Mouse (Mus musculus) midbrain, postnatal 0 days (tissue): ENCODE results near the gene Homer2. TPM values are rescaled to one million over a fixed set of nuclear protein-coding genes. Genes with fewer than 3 reads are reported as not detected.

Source experiments
- ATAC-seq: fragments of 200-750 bp; cut with Nextera tagmentation; 2 replicates; pipeline ENCODE4 v1.8.0; 2017; ENCODE audit warnings: moderate number of reproducible peaks, mild to moderate bottlenecking, moderate TSS enrichment, moderate library complexity; ENCODE audit not compliant: low FRiP score
- DNase-seq: peaks from one replicate; pipeline ENCODE4 v3.0.0-alpha.2; 2015; ENCODE audit warnings: low spot score
- H3K27ac ChIP-seq: fragments of 300-500 bp; sonication (generic); 2 replicates; pipeline ENCODE4 v1.5.1; 2014; ENCODE audit warnings: low read depth, mild to moderate bottlenecking, low read length, mixed read lengths
- H3K27me3 ChIP-seq: fragments of 300-500 bp; sonication (generic); 2 replicates; pipeline ENCODE4 v1.6.1; 2014; ENCODE audit warnings: low read length, control low read depth, mixed read lengths; ENCODE audit not compliant: insufficient read depth
- H3K36me3 ChIP-seq: fragments of 300-500 bp; sonication (generic); 2 replicates; pipeline ENCODE4 v1.6.1; 2014; ENCODE audit warnings: low read length, control low read depth, mixed read lengths; ENCODE audit not compliant: insufficient read depth
- H3K4me1 ChIP-seq: fragments of 300-500 bp; sonication (generic); 2 replicates; pipeline ENCODE4 v1.6.1; 2014; ENCODE audit warnings: mild to moderate bottlenecking, control low read depth, antibody characterized with exemption, low read length, mixed read lengths; ENCODE audit not compliant: insufficient read depth
- H3K4me2 ChIP-seq: fragments of 300-500 bp; sonication (generic); 2 replicates; pipeline ENCODE4 v1.6.1; 2014; ENCODE audit warnings: low read depth, mild to moderate bottlenecking, low read length, mixed read lengths; ENCODE audit not compliant: poor library complexity, severe bottlenecking
- H3K4me3 ChIP-seq: fragments of 300-500 bp; sonication (generic); 2 replicates; pipeline ENCODE4 v1.5.1; 2014; ENCODE audit warnings: low read depth, mild to moderate bottlenecking, low read length, moderate library complexity
- H3K9ac ChIP-seq: fragments of 300-500 bp; sonication (generic); replicated peaks from 2 replicates; pipeline ENCODE4 v1.6.1; 2014; ENCODE audit warnings: mild to moderate bottlenecking, low read length, moderate library complexity, mixed read lengths; ENCODE audit not compliant: poor library complexity, severe bottlenecking
- H3K9me3 ChIP-seq: fragments of 300-500 bp; sonication (generic); 2 replicates; pipeline ENCODE4 v1.6.1; 2016; ENCODE audit warnings: low read length, control low read depth
- CTCF ChIP-seq: IDR thresholded peaks from 2 replicates; pipeline ENCODE4 v1.5.1; 2016; ENCODE audit warnings: antibody characterized with exemption, mild to moderate bottlenecking
- WGBS: fragments of 180-500 bp; shearing (Covaris S2); extraction: QIAGEN DNeasy Blood & Tissue Kit; methylation state at CpG from one replicate; pipeline ENCODE4 v1.1.7; 2014; 5-methylcytosine and 5-hydroxymethylcytosine counted together
- polyA plus RNA-seq: library from polyadenylated mRNA; unstranded; fragments of >200 nt; fragmentation: Nextera tagmentation; extraction: Ambion mirVana; gene quantifications from 2 replicates; pipeline ENCODE4 v1.2.1, GENCODE M21; 2015
- total RNA-seq: library from RNA; depleted of rRNA; stranded (reverse); fragments of >200 nt; gene quantifications from 2 replicates; pipeline ENCODE4 v1.2.3, GENCODE M21; 2014

Gene Homer2
- total and polyA plus RNA-seq, 2 experiments from 2014 or later, result 25.6 to 29.5 TPM

DNA sequence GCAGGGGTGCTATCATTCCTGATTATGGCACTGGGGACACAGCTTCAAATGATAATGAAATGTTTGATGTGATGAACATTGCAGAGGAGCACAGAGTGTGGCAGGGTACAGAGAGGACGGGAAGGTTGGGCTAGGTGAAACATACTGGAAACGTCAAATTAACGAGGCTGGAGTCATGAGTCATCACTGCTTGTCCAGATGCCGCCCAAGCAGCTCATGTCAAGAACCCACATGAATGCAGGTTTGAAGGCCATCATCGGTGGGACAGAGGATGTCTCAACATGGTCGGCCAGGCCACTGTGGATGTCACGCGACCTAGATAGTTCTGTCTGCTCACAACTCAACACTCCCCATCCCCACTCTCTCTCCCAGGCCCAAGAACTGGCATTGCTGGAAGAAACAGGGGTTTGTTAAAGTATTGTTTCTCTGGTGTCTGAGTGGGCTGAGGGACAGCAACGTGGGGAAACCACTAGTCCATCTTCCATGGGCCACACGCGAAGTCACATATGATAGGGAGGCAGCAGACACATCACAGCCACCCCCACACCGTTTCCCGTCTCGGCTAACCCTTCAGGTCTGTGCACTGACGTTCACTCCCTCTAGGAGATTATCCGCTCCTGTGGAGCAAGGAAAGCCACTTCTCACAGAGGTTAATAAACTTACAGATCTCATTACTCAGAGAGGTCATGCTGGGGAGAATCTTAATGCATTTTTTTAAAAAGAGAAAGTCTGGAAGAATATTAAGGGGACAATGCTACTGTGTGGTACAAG lies 11.4 kb downstream of the Homer2 start:
- no peak overlapping the region for H3K9ac ChIP-seq
- H3K9me3 ChIP-seq, result no peaks in the 10 kb centered on the region
- no peaks in the 10 kb centered on the region for H3K27me3 ChIP-seq
- DNase-seq, result no peak
- H3K4me2 ChIP-seq, result no peak overlapping the region
- no peak overlapping the region for H3K27ac ChIP-seq
- no peak overlapping the region for H3K4me3 ChIP-seq
- TF ChIP-seq CTCF, result no peak
- H3K36me3 ChIP-seq, result no peaks in the 10 kb centered on the region
- no peak for ATAC-seq
- 73% methylated on average over 16 of the region's 16 CpGs for WGBS
- H3K4me1 ChIP-seq, result no peaks in the 10 kb centered on the region

DNA sequence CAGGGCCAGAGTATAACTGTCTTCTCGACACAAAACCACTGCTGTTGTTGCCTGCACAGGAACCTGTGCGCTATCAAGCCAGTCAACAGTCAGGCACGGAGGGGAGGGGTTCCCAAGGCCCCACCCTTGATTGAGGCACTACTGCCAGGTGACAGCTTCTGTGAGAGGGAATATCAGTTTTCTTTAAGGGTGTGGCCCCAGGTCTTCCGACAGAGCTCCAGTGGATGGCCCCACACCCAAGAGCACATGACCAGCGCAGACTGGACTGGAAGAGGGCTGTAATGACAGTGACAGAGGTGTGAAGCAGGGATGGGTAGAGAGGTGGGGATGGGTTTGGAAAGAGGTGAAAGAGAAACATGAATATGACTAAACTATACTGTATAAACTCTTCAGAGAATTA lies 16.3 kb downstream of the Homer2 start:
- Histone ChIP-seq H3K27me3 (no peaks in the 10 kb centered on the region), H3K4me2 (no peak overlapping the region), H3K4me3 (no peak overlapping the region), H3K4me1 (0 out of 2 replicates have a peak, but pooled peaks cover 3% of the 10 kb centered on the region), H3K27ac (no peak overlapping the region), H3K36me3 (no peaks in the 10 kb centered on the region), H3K9ac (no peak overlapping the region), H3K9me3 (no peaks in the 10 kb centered on the region)
- DNase-seq (no peak), ATAC-seq (no peak)
- 92% methylated on average over 5 of the region's 5 CpGs for WGBS
- TF ChIP-seq CTCF, result no peak

DNA sequence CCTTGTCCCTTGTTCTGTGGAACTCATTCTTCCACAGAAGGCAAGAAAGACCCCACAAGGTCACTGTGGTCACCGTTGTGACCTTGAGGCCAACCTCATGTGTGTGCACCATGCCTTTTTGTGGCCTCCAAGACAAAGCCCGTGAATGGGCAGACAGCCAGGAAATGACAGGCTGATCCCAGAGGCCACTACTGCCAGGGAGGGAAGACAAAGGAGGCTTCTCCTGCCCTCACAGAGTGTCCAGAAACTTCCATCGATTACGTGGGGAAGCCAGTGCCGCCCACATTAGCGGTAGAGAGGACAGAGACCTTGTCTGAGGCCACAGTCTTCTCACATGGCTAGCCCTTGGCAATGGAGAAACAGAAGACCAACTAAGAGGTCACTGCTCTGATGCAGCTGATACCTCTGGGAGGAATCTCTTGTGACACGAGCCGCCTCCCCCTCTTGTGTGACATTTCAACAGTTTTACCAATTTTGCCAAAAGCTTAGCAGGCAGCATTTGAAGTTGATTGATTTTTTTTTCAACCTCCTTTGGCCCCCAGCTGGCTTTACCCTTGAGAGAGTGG lies 18.1 kb downstream of the Homer2 start:
- WGBS, result 54% methylated on average over 8 of the region's 8 CpGs
- Histone ChIP-seq H3K9ac (no peak overlapping the region), H3K4me2 (no peak overlapping the region), H3K9me3 (no peaks in the 10 kb centered on the region), H3K27me3 (no peaks in the 10 kb centered on the region), H3K27ac (no peak overlapping the region), H3K4me3 (no peak overlapping the region), H3K36me3 (no peaks in the 10 kb centered on the region), H3K4me1 (0 out of 2 replicates have a peak, but pooled peaks cover 3% of the 10 kb centered on the region)
- ATAC-seq (no peak), DNase-seq (peak; percentile 53)
- TF ChIP-seq CTCF, result no peak

DNA sequence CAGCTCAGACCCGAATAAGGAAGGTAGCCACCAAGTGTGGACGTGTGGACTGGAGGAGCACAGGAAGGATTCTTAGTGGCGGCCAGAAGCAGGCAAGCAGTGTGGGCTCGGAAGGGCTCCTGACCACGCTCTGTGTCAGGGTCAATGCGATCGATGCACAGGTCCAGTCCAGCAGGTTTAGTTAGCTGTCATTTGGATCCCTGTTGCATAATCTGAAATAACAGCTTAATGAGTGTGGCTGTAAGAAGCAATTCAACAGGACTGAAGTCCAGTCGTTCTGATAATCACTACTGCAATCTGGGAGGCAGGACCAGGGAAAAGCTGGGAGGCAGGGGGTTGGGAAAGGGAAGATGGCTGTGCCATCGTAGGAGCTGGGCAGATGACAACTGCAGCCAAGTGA lies 18.9 kb downstream of the Homer2 start:
- Histone ChIP-seq H3K4me1 (0 out of 2 replicates have a peak, but pooled peaks cover 3% of the 10 kb centered on the region), H3K9ac (no peak overlapping the region), H3K27me3 (no peaks in the 10 kb centered on the region), H3K27ac (no peak overlapping the region), H3K9me3 (no peaks in the 10 kb centered on the region), H3K4me2 (no peak overlapping the region), H3K4me3 (no peak overlapping the region), H3K36me3 (no peaks in the 10 kb centered on the region)
- DNase-seq, result no peak
- no peak for ATAC-seq
- TF ChIP-seq CTCF, result no peak
- WGBS, result 91% methylated on average over 9 of the region's 9 CpGs

DNA sequence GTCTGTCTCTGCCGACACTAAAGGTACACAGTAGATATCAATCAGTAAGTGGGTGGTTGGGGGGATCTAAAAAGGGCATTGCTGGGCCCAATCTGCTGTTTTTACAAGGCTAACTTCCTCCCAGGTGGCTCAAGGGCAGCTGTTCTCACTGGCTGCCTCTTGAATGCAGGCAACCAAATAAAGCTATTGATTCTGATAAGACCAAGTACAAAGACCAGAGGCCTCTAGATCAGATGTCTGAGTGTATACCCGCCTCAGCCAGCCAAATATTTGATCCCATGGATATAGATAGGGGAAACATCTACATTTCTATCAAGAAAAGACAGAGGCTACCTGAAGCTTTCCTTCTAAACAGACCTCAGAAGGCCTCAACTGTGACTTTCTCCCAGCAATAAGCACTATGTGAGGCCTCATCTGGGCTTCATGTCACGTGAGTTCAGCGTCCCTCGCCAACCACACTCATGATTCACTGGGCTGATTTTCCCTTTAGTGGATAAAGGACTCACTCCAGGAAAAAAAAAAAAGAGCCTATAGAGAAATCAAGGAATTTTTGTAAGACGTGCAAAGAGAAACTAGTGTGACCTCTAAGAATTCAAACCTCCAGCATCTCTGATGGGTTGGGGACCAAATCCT lies 19.5 kb downstream of the Homer2 start:
- H3K27ac ChIP-seq, result no peak overlapping the region
- 89% methylated on average over 6 of the region's 6 CpGs for WGBS
- H3K27me3 ChIP-seq, result no peaks in the 10 kb centered on the region
- no peak for TF ChIP-seq CTCF
- no peaks in the 10 kb centered on the region for H3K36me3 ChIP-seq
- H3K4me2 ChIP-seq, result no peak overlapping the region
- ATAC-seq (no peak), DNase-seq (no peak)
- 0 out of 2 replicates have a peak, but pooled peaks cover 3% of the 10 kb centered on the region for H3K4me1 ChIP-seq
- no peaks in the 10 kb centered on the region for H3K9me3 ChIP-seq
- H3K4me3 ChIP-seq, result no peak overlapping the region
- no peak overlapping the region for H3K9ac ChIP-seq

DNA sequence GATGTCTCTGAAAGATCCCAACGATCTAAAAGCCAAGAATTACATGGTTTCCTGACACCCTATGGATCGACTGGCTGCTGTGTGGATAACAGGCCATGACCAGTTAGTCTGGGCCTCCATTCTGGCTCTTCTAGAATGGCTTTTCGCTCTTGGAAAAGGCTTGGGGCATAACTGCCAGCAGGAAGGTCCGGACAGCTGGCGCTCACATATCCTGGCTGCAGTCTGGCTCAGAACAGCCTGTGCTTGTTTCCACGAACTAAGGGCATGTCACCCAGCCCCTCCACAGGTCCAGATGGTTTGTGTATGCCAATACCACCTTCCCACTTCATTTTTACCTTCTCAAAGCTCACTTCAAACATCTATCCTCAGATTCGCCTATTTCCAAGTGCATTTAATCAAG lies 22.0 kb downstream of the Homer2 start:
- 0 out of 2 replicates have a peak, but pooled peaks cover 2% of the 10 kb centered on the region for H3K4me1 ChIP-seq
- 81% methylated on average over 7 of the region's 7 CpGs for WGBS

More for the DNA sequence above, 22.0 kb downstream of the Homer2 start:
- no peak for TF ChIP-seq CTCF
- Histone ChIP-seq H3K9me3 (no peaks in the 10 kb centered on the region), H3K27me3 (no peaks in the 10 kb centered on the region), H3K4me3 (no peak overlapping the region), H3K9ac (no peak overlapping the region), H3K36me3 (no peaks in the 10 kb centered on the region), H3K4me2 (no peak overlapping the region), H3K27ac (no peak overlapping the region)
- ATAC-seq (no peak), DNase-seq (peak; percentile 77)
